Mouse (Mus musculus) stomach, embryonic 14.5 days (tissue): ENCODE measurements around the gene Pak4. TPM values are rescaled to one million over a fixed set of nuclear protein-coding genes. Genes with fewer than 3 reads are reported as not detected.

Experiments used
- ATAC-seq: fragments of 200-750 bp; cut with Nextera tagmentation; 2 replicates; pipeline ENCODE4 v1.8.0; 2017; ENCODE audit warnings: low read depth, moderate TSS enrichment; ENCODE audit not compliant: insufficient number of reproducible peaks, insufficient read depth, low FRiP score
- H3K27ac ChIP-seq: fragments of 300-500 bp; sonication (generic); 2 replicates; pipeline ENCODE4 v1.5.1; 2014; ENCODE audit warnings: mild to moderate bottlenecking, low read length, moderate library complexity, mixed read lengths
- H3K27me3 ChIP-seq: fragments of 300-500 bp; sonication (generic); 2 replicates; pipeline ENCODE4 v1.6.1; 2014; ENCODE audit warnings: low read length, control low read depth, mixed read lengths; ENCODE audit not compliant: control insufficient read depth, insufficient read depth
- H3K36me3 ChIP-seq: fragments of 300-500 bp; sonication (generic); 2 replicates; pipeline ENCODE4 v1.6.1; 2014; ENCODE audit warnings: mild to moderate bottlenecking, control low read depth, low read length, moderate library complexity, mixed read lengths; ENCODE audit not compliant: control insufficient read depth, insufficient read depth
- H3K4me1 ChIP-seq: fragments of 300-500 bp; sonication (generic); 2 replicates; pipeline ENCODE4 v1.6.1; 2014; ENCODE audit warnings: low read length, control low read depth, mixed read lengths; ENCODE audit not compliant: control insufficient read depth, insufficient read depth
- H3K4me2 ChIP-seq: fragments of 300-500 bp; sonication (generic); replicated peaks from 2 replicates; pipeline ENCODE4 v1.6.1; 2014; ENCODE audit warnings: low read depth, low read length, control low read depth
- H3K4me3 ChIP-seq: fragments of 300-500 bp; sonication (generic); 2 replicates; pipeline ENCODE4 v1.5.1; 2014; ENCODE audit warnings: low read depth, low read length, control low read depth
- H3K9ac ChIP-seq: fragments of 300-500 bp; sonication (generic); replicated peaks from 2 replicates; pipeline ENCODE4 v1.6.1; 2014; ENCODE audit warnings: low read depth, mild to moderate bottlenecking, control low read depth, low read length, moderate library complexity, mixed read lengths
- H3K9me3 ChIP-seq: fragments of 300-500 bp; sonication (generic); 2 replicates; pipeline ENCODE4 v1.6.1; 2016; ENCODE audit warnings: low read depth, low read length, control low read depth; ENCODE audit not compliant: control insufficient read depth
- WGBS: fragments of 180-500 bp; shearing (Covaris S2); extraction: QIAGEN DNeasy Blood & Tissue Kit; methylation state at CpG from one replicate; pipeline ENCODE4 v1.1.7; 2014; 5-methylcytosine and 5-hydroxymethylcytosine counted together
- polyA plus RNA-seq: library from polyadenylated mRNA; unstranded; fragments of >200 nt; fragmentation: Nextera tagmentation; extraction: Ambion mirVana; gene quantifications from 2 replicates; pipeline ENCODE4 v1.2.1, GENCODE M21; 2014

Pak4 gene
- polyA plus RNA-seq, 1 experiment from 2014 or later, result 41.1 TPM

- Histone ChIP-seq H3K27ac (peak overlapping the region; percentile 90; the same call in 1 of the 2 replicates), H3K4me2 (no peak overlapping the region), H3K36me3 (0 out of 2 replicates have a peak, but pooled peaks cover 7% of the 10 kb centered on the region), H3K4me1 (peaks cover 58% of the 10 kb centered on the region), H3K9me3 (no peaks in the 10 kb centered on the region), H3K4me3 (no peak overlapping the region), H3K27me3 (no peaks in the 10 kb centered on the region), H3K9ac (no peak overlapping the region)
- WGBS, result 85% methylated on average over 11 of the region's 11 CpGs
- ATAC-seq, result no peak
These were observed 22.4 kb downstream of the Pak4 start for GRCm38 (mm10) chr7:28575597-28575996.

GRCm38 (mm10) chr7:28573236-28573635, 24.7 kb downstream of the Pak4 start:
- 0 out of 2 replicates have a peak, but pooled peaks cover 7% of the 10 kb centered on the region for H3K36me3 ChIP-seq
- 97% methylated on average over 3 of the region's 3 CpGs for WGBS
- H3K4me3 ChIP-seq, result no peak overlapping the region
- H3K9ac ChIP-seq, result no peak overlapping the region
- peaks cover 52% of the 10 kb centered on the region for H3K4me1 ChIP-seq
- H3K27me3 ChIP-seq, result no peaks in the 10 kb centered on the region
- H3K4me2 ChIP-seq, result no peak overlapping the region
- H3K9me3 ChIP-seq, result no peaks in the 10 kb centered on the region
- no peak for ATAC-seq
- peak overlapping the region; percentile 2 for H3K27ac ChIP-seq

GRCm38 (mm10) chr7:28572689-28573088, 25.3 kb downstream of the Pak4 start:
- Histone ChIP-seq H3K4me1 (peaks cover 48% of the 10 kb centered on the region), H3K9ac (no peak overlapping the region), H3K36me3 (peaks cover 10% of the 10 kb centered on the region), H3K4me2 (no peak overlapping the region), H3K27ac (0 out of 2 replicates have a peak overlapping the region, but pooled peaks have one; percentile 27), H3K9me3 (no peaks in the 10 kb centered on the region), H3K27me3 (no peaks in the 10 kb centered on the region), H3K4me3 (no peak overlapping the region)
- no peak for ATAC-seq
- 76% methylated on average over 5 of the region's 5 CpGs for WGBS

- H3K27ac ChIP-seq, result peak overlapping the region; percentile 91
- H3K4me2 ChIP-seq, result peak overlapping the region; percentile 30
- no peak overlapping the region for H3K4me3 ChIP-seq
- no peak for ATAC-seq
- H3K9me3 ChIP-seq, result no peaks in the 10 kb centered on the region
- 29% methylated on average over 5 of the region's 5 CpGs for WGBS
- peaks cover 34% of the 10 kb centered on the region for H3K4me1 ChIP-seq
- H3K27me3 ChIP-seq, result no peaks in the 10 kb centered on the region
- 0 out of 2 replicates have a peak overlapping the region, but pooled peaks have one; percentile 1 for H3K9ac ChIP-seq
- H3K36me3 ChIP-seq, result peaks cover 21% of the 10 kb centered on the region
These were observed 26.9 kb downstream of the Pak4 start for GRCm38 (mm10) chr7:28570982-28571682.

- H3K9me3 ChIP-seq, result no peaks in the 10 kb centered on the region
- no peaks in the 10 kb centered on the region for H3K27me3 ChIP-seq
- peaks cover 27% of the 10 kb centered on the region for H3K4me1 ChIP-seq
- WGBS, result 56% methylated on average over 12 of the region's 12 CpGs
- H3K9ac ChIP-seq, result 0 out of 2 replicates have a peak overlapping the region, but pooled peaks have one; percentile 1
- peak overlapping the region; percentile 30 for H3K4me2 ChIP-seq
- H3K4me3 ChIP-seq, result no peak overlapping the region
- H3K27ac ChIP-seq, result peak overlapping the region; percentile 91
- H3K36me3 ChIP-seq, result peaks cover 24% of the 10 kb centered on the region
- ATAC-seq, result peak; percentile 72
These were observed 27.5 kb downstream of the Pak4 start for GRCm38 (mm10) chr7:28570291-28570981.

GRCm38 (mm10) chr7:28568253-28568652, 29.7 kb downstream of the Pak4 start:
- ATAC-seq, result no peak
- no peak overlapping the region for H3K27ac ChIP-seq
- H3K4me1 ChIP-seq, result peaks cover 26% of the 10 kb centered on the region
- no peaks in the 10 kb centered on the region for H3K9me3 ChIP-seq
- H3K27me3 ChIP-seq, result no peaks in the 10 kb centered on the region
- no peak overlapping the region for H3K4me3 ChIP-seq
- H3K36me3 ChIP-seq, result peaks cover 37% of the 10 kb centered on the region
- no peak overlapping the region for H3K4me2 ChIP-seq
- no peak overlapping the region for H3K9ac ChIP-seq

- no peaks in the 10 kb centered on the region for H3K27me3 ChIP-seq
- H3K9ac ChIP-seq, result no peak overlapping the region
- peaks cover 26% of the 10 kb centered on the region for H3K4me1 ChIP-seq
- no peak overlapping the region for H3K4me2 ChIP-seq
- H3K36me3 ChIP-seq, result peaks cover 44% of the 10 kb centered on the region
- ATAC-seq, result no peak
- no peak overlapping the region for H3K4me3 ChIP-seq
- H3K9me3 ChIP-seq, result no peaks in the 10 kb centered on the region
- 92% methylated on average over 4 of the region's 4 CpGs for WGBS
- no peak overlapping the region for H3K27ac ChIP-seq
These were observed 30.4 kb downstream of the Pak4 start for GRCm38 (mm10) chr7:28567539-28567938.

GRCm38 (mm10) chr7:28565407-28565806, 32.6 kb downstream of the Pak4 start:
- Histone ChIP-seq H3K27ac (no peak overlapping the region), H3K4me2 (no peak overlapping the region), H3K36me3 (peaks cover 59% of the 10 kb centered on the region), H3K4me1 (peaks cover 6% of the 10 kb centered on the region; the same call in 1 of the 2 replicates), H3K4me3 (no peak overlapping the region), H3K27me3 (no peaks in the 10 kb centered on the region), H3K9me3 (no peaks in the 10 kb centered on the region), H3K9ac (no peak overlapping the region)
- ATAC-seq, result no peak
- 85% methylated on average over 5 of the region's 5 CpGs for WGBS
